Mouse (Mus musculus) T-cell, adult 2 months (primary cell): Measurements from ENCODE around the gene Cpm.

Experiments
- DNase-seq: peaks from one replicate; pipeline ENCODE4 v3.0.0; 2022; ENCODE audit warnings: low spot score

Cpm gene

DNA sequence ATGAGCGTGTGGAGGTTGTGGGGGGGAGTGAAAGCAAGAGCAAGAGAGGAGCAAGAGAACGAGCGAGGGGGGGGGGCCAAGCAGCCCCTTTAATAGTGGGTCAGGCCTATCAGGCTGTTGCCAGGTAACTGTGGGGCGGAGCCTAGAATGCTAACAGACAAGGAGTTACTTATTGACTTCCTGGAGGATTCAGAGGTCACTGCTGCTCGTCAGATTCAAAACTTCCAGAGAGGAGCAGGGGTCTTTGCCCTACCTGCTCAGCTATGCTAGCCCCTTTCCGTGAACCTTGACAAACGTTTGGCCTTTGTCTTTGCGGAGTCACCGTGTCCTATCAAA, 34.5 kb downstream of the Cpm start:
- DNase-seq = no peak

DNA sequence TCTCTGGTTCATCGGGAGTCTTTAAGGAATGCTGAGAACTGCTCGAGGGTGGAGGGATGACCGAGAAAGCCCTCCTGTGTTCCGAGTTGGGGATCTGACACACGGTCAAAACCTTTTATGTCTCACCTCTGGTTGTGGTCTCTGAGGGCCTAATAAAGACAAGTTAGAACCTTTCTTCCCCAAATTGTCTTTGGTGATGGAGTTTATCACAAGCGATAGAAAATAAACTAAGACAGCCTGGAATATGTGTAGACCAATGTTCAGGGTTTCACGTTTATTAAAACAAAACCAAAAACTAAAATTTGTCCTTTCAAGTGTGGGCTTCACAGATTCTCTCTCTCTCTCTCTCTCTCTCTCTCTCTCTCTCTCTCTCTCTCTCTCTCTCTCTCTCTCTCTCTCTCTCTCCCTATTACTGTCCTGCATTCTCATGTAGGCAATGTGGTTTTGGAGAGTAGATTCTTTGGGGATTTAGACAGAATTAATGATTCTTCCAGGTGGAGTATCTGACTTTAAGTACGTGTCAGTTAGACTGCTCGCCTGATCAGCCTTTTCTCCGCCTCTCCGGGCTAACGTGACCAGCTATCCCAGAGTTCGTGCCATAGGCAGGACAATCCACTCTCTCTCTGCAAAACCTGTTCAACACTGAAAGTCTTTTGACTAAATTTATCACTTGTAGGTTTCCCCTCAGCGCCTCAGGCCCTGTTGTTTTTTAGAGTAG, 35.1 kb downstream of the Cpm start:
- no peak for DNase-seq

- no peak for DNase-seq
Observed at GRCm38 (mm10) chr10:117664926-117665209, 35.6 kb downstream of the Cpm start.

- no peak for DNase-seq
Observed at GRCm38 (mm10) chr10:117665376-117666275, 36.3 kb downstream of the Cpm start.

GRCm38 (mm10) chr10:117666361-117666760, 37.1 kb downstream of the Cpm start:
- no peak for DNase-seq

DNA sequence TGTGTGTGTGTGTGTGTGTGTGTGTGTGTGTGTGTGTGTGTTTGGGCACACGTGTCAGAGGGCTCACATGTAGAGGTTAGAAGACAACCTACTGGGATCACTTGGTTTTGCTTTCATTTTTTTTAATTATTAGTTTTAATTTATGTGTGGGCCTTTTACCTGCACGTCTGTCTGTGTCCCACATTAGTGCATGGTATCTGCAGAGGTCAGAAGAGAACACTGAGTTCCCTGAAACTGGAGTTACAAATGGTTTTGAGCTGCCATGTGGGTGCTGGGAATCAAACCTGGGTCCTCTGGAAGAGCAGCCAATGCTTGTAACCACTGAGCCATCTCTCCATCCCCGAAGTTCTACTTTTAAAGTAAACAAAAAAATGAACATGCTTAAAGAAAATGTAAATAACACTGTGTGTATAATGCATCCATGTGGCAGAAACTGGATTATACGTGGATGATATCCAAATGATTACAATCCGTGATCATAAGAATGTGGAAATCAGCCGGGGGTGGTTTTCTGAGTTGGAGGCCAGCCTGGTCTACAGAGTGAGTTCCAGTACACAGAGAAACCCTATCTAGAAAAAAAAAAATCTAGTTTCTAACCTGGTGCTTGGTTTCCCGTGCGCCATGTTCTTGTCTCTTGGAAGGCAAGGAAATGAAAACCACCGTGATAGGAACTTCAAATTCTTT, 37.8 kb downstream of the Cpm start:
- no peak for DNase-seq

DNA sequence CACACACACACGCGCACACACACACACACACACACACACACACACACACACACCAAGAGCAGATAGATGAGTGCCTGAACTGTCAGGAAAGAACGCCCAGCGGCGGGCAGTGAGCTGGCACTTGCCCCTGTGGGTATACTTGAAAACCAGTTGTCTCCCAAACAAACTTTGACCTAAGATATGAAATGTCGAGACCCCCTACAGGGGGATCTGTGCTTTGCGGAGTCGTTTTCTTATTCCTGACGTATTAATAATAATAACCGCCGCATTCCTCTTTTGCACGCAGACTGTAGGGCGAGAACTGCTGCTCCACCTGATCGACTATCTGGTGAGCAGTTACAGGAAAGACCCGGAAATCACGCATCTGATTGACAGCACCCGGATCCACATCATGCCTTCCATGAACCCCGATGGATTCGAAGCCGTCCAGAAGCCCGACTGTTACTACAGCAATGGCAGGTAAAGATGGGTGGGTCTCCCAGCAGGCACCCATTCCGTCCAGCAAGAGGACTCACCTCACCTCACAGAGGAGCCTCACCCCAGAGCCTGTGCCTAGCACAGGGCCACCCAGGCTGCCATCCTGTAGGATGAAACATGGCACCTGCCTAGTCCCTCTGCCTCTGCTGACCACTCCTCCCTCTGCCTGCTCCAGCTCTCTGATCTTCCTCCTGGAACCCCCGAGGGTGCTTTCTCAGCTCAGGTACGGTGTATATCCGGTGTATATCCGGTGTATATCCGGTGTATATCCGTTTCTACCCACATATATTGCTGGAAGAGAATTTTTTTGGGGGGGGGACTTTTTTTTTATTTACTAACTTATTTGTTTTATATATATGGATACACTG, 38.6 kb downstream of the Cpm start:
- no peak for DNase-seq

DNA sequence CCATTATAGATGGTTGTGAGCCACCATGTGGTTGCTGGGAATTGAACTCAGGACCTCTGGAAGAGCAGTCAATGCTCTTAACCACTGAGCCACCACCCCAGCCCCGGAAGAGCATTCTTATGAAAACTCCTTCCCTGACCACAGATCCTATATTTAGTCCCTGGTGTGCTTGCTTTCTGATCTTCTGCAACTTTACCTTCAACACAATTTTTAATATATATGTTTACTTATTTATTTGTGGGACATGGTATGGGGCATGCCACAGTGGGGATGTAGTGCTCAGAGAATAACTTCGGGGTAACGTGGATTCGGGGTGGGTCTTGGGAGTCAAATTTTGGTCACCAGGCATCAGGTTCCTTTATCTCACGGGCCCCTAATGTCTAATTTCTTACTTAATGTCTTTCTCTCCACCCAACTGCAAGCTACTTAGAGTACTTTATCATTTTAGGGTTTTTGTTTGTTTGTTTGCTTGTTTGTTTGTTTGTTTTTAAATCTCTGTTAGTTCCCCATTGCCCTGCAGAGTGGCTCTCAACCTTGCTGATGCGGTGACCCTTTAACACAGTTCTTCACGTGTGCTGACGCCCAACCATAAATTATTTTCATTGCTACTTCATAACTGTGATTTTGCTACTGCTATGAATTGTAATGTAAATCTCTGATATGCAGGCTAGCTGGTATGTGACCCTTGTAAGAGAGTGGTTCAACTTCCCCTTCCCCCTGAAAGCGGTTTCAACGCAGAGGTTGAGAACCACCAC, 39.4 kb downstream of the Cpm start:
- no peak for DNase-seq

GRCm38 (mm10) chr10:117669449-117670090, 40.3 kb downstream of the Cpm start:
- no peak for DNase-seq

- no peak for DNase-seq
Observed at GRCm38 (mm10) chr10:117670092-117670491, 40.8 kb downstream of the Cpm start.

DNA sequence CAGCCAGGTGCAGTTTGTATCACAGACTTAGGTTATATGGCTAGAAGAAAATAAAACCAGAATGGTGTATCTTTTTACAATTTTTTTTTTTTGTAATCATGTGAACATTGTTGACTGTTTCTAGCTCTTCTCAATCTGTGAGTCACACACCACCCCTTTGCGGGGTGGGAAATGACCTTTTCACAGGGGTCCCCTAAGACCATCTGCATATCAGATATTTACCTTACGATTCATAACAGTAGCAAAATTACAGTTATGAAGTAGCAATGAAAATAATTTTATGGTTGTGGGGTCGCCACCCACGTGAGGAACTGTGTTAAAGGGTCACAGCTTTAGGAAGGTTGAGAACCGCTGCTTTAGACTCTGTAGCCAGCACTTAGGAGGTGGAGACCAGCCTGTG, 41.5 kb downstream of the Cpm start:
- DNase-seq = no peak

GRCm38 (mm10) chr10:117671266-117671665, 42.0 kb downstream of the Cpm start:
- DNase-seq = no peak

DNA sequence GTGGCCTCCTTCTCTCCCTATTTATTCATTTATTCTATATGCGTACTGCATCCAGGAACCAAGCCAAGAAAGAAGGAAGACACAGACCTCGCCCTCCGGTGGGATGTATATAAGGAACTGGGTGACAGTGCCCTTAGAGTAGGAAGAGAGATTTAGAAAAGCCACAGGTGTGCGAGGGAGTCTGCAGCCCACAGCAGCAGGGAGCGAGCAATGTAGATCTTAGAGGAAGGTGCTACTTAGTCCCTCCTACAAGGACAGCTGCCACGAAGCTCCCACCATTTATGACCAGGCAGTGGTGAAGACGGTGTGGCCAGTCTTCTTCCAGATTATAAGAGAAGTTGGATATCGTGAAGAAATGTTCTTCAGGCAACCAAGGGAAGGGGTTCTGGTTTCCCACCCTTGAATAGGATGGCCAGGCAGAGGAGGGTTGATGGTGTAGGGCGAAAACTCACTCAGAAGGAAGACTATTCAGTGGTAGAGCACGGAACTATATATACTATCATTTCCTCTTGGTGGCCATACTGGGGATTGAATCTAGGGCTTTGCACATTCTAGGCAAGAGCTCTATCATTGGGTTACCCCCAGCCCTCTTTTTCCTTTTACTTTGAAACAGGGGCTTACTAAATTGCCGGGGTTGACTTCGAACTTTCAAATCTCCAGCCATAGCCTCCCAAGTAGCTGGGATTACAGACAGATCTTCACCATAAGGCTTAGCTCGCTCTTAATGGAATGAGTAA, 42.8 kb downstream of the Cpm start:
- DNase-seq = no peak

DNA sequence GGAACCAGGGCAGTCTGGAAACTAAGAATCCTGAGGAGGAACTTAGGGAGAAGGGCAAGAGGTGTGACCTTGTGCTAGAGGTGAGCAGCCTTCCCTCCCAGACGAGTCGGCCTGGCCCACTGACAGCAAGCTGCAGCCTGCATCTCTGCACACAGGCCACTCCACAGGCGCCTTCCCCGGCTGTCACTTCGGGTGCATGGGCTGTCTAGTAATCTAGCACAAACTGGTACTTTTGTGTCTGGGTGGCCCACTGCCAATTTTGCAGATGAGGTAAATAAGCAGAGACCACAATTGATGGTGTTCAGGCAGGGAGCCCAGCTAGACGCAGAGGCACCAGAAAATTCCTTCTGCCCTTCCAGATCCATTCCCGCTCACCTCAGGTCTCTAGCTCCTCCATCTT, 43.4 kb downstream of the Cpm start:
- DNase-seq = no peak

DNA sequence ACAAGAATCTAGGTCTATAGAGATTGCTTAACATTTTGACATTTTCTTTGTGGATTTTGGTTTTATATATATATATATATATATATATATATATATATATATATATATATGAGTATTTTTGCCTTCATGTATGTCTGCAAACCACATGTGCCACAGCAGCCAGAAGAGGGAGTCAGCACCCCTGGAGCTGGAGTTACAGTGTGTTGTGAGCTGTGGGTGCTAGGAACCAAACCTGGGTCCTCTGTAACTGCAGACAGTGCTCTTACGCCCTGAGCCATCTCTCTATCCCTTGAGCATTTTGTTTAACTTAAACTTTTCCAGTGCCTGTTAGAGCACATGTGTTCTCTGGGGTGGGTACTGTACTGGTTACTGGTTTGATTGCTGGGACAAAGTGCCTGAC, 44.6 kb downstream of the Cpm start:
- DNase-seq = no peak

DNA sequence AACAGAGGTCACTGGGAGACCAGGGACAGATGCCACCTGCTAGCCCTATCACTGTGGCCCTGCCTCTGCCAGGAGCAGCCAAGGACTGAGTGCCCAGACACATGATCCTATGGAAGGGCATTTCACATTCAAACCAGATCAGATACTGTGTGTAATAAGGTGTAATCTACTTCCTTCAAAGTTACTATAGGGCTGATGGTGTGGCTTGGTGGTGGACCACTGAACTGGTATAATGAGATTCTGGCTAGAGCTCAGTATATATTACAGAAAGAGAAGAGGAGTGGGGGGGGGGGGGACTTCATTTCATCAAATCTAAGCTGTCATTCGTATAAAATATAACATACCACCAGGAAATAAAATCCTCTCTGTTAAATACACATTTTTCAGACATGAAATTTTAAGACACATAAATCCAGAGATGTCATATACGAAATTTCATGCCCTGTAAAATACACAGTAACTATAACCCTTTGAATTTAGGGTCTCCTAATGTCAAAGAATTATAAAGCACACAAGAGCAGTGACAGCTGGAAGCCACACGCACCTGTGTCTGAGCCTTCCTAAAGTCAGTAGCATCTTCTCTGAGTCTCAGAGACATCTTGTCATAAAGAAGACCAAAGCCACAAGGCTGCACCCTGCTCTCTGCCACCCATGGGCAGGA, 45.2 kb downstream of the Cpm start:
- no peak for DNase-seq

GRCm38 (mm10) chr10:117675096-117676035, 46.1 kb downstream of the Cpm start:
- DNase-seq = peak; percentile 82

DNA sequence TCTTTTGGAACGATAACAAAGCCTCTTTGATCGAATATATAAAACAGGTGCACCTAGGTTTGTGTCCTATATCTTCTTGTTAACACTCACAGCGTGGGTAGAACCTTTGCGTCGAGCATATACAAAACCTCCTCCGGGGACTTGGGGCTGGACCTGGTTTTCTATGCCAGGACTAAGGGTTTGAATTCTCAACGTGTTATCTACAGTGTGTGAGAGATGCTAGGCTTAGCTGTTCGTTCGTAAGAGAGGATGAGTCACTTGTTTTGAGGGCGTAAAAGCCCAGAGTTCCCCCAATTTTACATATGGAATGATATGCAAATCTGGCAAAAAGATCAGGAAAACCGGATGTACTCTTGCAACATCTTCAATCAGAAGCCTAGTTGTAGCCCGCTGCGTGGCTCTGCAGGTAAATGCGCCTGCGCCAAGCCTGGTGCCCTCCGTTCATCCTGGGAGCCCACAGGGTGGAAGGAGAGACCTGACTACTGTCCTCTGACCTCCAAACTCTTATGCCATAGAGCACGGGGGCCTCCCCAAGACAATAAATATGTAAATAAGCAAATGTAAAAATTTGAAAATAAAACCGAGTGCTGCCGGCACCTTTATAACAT, 46.8 kb downstream of the Cpm start:
- no peak for DNase-seq
